Mouse (Mus musculus) layer of hippocampus, adult 2 months (tissue): ENCODE measurements around the gene Ank3. TPM values are rescaled to one million over a fixed set of nuclear protein-coding genes. Genes with fewer than 3 reads are reported as not detected.

ENCODE experiments used
- DNase-seq, 2 experiments: peaks; one replicate each; pipeline ENCODE4 v3.0.0; 2022; ENCODE audit warnings: low spot score in 2 of 2
- H3K27ac ChIP-seq: fragments of 200-600 bp; 2 replicates; pipeline ENCODE4 v1.8.1; 2022
- H3K4me3 ChIP-seq: fragments of 200-600 bp; 2 replicates; pipeline ENCODE4 v1.8.1; 2022; ENCODE audit warnings: mild to moderate bottlenecking
- CTCF ChIP-seq: fragments of 200-600 bp; conservative IDR thresholded peaks from 2 replicates; pipeline ENCODE4 v1.8.1; 2022; ENCODE audit warnings: antibody characterized with exemption, mild to moderate bottlenecking, moderate library complexity
- total RNA-seq, 2 experiments: library from RNA; stranded (reverse); gene quantifications; 2 replicates each; pipeline ENCODE4 v1.2.3; 2021

Ank3 gene
- total RNA-seq, 2 experiments from 2014 or later, result 474 to 477 TPM

GRCm38 (mm10) chr10:69926158-69926882 lies 527.7 kb downstream of the Ank3 start:
- Histone ChIP-seq H3K27ac (no peak overlapping the region), H3K4me3 (no peak overlapping the region)
- TF ChIP-seq CTCF, result no peak
- no peak for DNase-seq

DNA sequence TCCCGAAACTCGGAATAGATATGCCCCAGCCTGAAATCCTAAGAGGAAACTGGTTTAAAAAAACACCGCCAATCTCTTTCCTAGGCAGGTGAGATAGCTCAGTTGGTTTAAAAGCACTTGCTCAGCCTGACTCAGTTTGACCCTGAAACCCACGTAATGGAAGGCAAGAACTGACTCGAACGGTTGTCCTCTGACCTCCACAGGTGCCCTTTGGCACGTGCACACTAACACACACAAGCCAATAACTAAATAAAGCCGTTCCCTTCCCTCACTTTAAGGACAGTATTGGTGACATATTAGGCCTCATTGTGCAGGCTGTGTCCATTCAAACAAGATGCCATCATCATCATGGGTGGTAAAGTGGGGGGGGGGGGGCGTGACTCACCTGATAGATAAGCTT lies 528.4 kb downstream of the Ank3 start:
- no peak for TF ChIP-seq CTCF
- DNase-seq, result no peak
- Histone ChIP-seq H3K27ac (no peak overlapping the region), H3K4me3 (no peak overlapping the region)

DNA sequence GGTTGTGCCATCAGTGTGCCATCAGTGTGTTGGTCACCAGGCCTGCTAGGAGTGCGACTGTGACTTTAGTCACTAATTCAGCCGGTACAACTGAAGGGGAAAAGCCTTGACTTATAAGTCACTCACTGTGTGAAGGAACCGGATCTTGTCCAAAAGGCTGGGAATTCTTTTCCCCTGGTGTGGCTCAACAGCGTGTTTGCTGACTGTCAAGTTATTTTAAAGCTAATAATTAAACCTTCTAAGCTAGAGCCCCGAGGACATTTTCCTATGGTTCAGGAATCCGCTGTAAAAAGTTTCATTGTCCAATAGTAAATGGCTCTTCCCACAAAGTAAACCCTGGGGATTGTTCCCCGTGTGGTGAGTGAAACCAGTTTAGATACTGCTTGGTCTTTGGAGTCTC lies 529.8 kb downstream of the Ank3 start:
- Histone ChIP-seq H3K4me3 (no peak overlapping the region), H3K27ac (no peak overlapping the region)
- no peak for DNase-seq
- TF ChIP-seq CTCF, result no peak

GRCm38 (mm10) chr10:69930503-69930902 lies 531.9 kb downstream of the Ank3 start:
- no peak for DNase-seq
- Histone ChIP-seq H3K4me3 (no peak overlapping the region), H3K27ac (no peak overlapping the region)
- TF ChIP-seq CTCF, result no peak

DNA sequence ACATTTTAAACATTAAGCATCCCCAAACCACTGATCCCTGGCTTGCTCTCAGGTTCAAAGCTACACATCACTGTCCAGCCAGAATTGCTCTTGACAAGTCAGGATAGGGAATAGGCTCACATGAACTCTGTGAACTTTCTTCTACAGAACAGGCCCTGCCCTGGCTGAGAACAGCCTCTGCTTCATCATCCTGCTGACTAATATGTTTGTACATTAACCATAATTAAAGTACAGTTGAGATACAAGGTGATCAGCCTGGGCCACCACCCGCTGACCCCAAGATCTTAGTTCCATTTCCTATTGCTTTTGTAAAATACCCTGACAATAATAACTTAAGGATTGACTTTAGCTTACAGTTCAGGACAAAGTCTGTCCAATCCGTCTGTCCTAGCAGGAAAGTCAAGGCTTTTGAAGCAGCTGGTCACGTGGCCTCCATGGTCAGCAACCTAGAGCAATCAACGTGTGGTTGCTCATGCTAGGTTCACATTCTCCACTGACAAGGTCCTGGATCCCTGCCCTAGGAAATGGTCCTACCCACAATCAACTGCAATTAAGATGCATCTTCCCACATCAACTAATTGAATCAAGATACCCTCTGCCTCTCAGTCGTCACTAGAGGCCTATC lies 538.0 kb downstream of the Ank3 start:
- no peak overlapping the region for H3K4me3 ChIP-seq
- TF ChIP-seq CTCF, result no peak
- DNase-seq, result no peak
- no peak overlapping the region for H3K27ac ChIP-seq

DNA sequence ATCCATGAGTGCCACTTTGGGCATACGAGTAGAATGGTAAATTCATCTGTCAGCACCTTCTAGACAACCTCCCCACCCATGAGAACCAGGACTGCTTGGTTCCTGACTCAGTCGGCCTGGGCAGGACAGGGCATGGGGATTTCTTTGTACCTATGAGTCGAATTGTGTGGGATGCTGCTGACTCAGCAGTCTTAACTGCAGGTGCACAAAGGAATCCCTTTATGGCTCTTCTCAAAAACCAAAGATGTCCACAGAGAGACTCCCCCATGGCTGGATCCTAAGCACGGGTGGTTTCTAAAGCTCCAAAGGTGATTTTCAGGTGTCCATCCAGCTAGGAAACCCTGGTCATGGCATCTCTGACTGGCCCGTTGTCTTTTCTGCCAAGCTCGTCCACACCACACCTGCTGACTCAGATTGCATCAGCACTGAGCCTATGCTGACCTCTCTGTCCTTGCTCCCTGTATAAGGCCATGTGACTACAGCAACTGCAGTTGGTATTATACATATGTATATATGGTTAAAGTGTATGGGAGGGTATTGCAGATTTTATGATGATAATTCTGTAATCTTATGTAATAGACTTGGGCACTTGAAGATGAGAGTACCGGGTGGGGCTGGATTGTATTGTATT lies 538.8 kb downstream of the Ank3 start:
- TF ChIP-seq CTCF, result no peak
- Histone ChIP-seq H3K4me3 (no peak overlapping the region), H3K27ac (no peak overlapping the region)
- DNase-seq, result no peak

GRCm38 (mm10) chr10:69939144-69939543 lies 540.6 kb downstream of the Ank3 start:
- no peak overlapping the region for H3K4me3 ChIP-seq
- TF ChIP-seq CTCF, result no peak
- no peak overlapping the region for H3K27ac ChIP-seq
- DNase-seq, result no peak

GRCm38 (mm10) chr10:69939966-69940365 lies 541.4 kb downstream of the Ank3 start:
- no peak overlapping the region for H3K4me3 ChIP-seq
- TF ChIP-seq CTCF, result no peak
- DNase-seq, result no peak
- H3K27ac ChIP-seq, result no peak overlapping the region

GRCm38 (mm10) chr10:69941001-69941400 lies 542.4 kb downstream of the Ank3 start:
- Histone ChIP-seq H3K4me3 (no peak overlapping the region), H3K27ac (no peak overlapping the region)
- DNase-seq, result no peak
- no peak for TF ChIP-seq CTCF

DNA sequence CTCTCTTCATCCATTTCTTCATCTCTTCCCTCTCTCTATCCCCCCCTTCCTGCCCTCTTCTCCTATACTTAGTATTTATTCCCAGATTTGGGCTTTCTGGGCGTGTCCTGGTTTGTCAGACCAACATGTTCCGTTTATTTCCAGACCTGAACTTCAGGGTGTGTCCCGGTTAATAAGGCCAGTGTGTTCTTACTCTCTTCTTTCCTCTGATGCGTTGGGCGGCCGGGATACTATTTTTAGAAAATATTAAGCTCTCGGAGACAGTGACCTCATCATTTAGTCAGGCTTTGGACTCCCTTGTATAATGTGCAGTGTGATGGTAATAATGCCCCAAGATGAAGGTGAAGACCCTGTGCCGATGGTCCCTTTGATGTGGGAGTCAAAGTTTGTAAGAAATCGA lies 546.3 kb downstream of the Ank3 start:
- DNase-seq, result no peak
- no peak for TF ChIP-seq CTCF
- no peak overlapping the region for H3K27ac ChIP-seq
- no peak overlapping the region for H3K4me3 ChIP-seq

GRCm38 (mm10) chr10:69945870-69946269 lies 547.3 kb downstream of the Ank3 start:
- Histone ChIP-seq H3K27ac (peak overlapping the region; percentile 46; the same call in 1 of the 2 replicates), H3K4me3 (no peak overlapping the region)
- DNase-seq, result no peak
- no peak for TF ChIP-seq CTCF

- no peak for TF ChIP-seq CTCF
- peak overlapping the region; percentile 46 for H3K27ac ChIP-seq
- no peak overlapping the region for H3K4me3 ChIP-seq
- no peak for DNase-seq
These were observed 547.7 kb downstream of the Ank3 start for GRCm38 (mm10) chr10:69946271-69946670.

DNA sequence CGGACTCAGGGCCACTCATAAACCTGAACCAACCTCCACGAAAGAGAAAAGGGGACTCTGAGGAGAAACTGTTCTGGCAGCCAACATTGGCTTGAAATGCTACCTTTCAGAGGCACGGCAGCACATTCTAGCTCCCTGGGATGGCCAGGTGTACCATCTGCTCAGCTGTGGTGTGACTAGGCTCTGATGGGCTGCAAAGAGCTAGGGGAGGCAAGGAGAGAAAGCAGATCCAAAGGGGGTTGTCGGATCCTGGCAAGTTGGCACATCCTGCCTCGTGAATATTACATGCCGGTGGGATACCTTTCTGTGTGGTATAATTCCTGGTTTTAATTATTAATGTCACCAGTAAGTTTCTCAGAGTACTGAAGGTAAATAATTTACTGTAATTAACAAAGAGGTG lies 548.5 kb downstream of the Ank3 start:
- no peak overlapping the region for H3K4me3 ChIP-seq
- no peak for TF ChIP-seq CTCF
- no peak for DNase-seq
- H3K27ac ChIP-seq, result peak overlapping the region; percentile 46
